Mouse (Mus musculus) spleen, postnatal 4 days (tissue): Measurements from ENCODE around the gene Tomm22.
A peak's percentile ranks its signal among the peaks of the same experiment; 100 is the strongest.
"Not testable (repeated sequence)": the region's sequence is repeated elsewhere in the genome, so short reads cannot be mapped to it uniquely, and the experiment has no call there.

ENCODE experiments used
- DNase-seq, 2 experiments: peaks; one replicate each; pipeline ENCODE4 v3.0.0; 2022; ENCODE audit warnings: low spot score in 2 of 2

Gene Tomm22

DNA sequence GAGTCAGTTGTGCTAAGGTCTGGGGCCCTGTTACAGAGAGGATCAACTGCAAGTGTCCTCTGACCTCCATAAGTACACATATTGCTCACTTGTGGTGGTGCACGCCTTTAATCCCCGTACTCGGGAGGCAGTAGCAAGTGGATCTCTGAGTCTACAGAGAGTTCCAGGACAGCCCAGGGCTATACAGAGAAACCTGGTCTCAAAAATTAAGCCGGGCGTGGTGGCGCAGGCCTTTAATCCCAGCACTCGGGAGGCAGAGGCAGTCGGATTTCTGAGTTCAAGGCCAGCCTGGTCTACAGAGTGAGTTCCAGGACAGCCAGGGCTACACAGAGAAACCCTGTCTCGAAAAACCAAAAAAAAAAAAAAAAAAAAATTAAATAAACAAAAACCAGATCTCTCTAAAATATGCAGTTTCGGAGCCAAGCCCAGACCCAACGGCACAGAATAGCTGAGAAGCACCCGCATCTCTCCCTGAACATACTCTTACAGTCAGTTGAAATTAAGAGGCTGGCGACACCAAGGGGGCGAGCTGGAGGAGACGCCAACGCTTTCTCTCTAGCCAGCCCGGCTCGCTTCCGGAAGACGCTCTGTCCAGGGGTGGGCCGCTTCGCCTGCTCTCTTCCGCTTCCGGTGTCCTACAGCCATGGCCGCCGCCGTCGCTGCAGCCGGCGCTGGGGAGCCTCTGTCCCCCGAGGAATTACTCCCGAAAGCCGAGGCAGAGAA lies at the start of gene Tomm22:
TSS of gene Tomm22 (plus strand) at position 613 of the 723 bp plus-strand sequence.
- DNase-seq, result peak; percentile 88 to 93

DNA sequence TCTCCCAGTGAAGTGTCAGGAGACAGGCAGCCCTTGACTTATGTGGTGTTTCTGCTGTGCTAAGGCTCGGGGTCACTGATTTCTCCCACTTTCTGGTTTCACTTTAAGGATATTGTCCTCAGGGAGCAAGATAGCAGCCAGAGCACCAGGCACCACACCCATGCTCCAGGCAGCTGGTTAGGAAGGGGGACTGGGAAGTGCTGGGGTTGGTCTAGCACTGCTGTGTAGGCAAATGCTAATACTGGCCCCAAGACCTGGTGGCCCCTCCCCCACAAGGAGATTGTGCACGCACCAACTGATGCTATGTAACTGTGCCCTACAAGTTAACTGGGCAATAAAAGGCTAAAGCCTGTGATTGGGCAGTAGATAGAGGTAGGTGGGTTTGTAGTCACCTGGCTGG lies 40.2 kb upstream of the Tomm22 start:
- DNase-seq, result no peak

DNA sequence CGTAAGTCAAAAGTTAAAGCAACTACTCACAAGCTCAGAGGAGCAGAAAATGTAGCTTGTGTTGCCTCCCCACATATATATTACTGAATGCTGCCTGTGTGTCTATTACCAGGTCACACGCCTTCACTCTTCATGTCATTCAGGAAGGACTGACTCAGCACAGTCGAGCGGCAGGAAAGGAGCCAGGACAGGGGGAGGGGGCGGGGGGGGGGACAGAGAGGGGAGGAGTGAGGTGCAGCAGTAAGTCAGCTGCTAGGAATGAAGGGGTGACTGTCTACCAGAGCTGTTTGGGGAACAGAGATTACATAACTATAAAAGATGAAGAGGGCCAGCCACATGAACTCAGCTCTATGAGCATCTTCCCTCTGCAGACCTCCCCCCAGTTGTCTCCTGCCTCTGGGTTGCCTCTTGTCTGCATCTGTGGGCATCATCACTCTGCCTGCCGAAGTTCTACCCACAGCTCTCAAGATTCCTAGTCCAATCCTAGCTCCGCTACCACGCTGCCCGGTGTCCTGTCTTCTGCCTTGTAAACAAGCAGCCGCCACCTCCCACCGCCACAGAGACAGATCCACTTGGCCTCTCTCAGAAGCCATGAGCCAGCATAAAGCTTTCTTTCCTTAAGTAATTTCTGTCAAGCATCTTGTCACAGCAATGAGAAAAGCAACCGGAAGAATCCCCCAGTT lies 29.4 kb upstream of the Tomm22 start:
- DNase-seq, result no peak

DNA sequence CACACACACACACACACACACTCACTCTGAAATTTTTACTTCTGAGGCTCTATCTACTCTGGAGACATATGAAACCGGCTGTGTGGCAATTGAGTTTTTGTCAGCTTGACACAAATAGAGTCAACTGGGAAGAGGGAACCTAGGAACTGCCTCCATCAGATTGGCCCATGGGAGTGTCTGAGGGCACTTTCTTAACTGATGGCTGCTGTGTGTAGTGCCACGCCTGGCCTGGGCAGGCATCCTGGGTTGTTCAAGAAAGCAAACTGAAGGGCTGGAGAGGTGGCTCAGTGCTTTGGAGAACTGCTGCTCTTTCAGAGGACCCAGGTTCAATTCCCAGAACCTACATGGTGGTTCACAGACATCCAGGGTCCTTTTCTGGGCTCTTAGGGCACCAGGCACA lies 25.2 kb upstream of the Tomm22 start:
- no peak for DNase-seq

DNA sequence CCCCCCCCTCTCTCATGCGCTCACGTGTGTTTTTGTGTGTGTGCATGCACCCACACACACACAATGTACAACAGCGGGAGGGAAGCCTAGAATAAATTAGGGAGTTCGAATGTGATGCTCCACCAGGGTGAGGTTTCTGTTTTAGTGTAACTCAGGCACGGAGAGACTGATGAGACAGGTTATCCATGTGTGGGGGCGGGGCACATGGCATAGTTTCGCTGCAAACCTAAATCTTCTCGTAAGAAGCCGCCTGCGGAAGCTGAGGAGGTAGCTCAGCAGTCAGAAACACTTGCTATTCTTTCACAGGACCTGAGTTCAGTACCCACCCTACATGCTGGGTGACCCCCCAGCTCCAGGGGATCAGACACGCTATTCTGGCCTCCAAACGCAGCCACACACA lies 22.5 kb upstream of the Tomm22 start:
- DNase-seq, result no peak

DNA sequence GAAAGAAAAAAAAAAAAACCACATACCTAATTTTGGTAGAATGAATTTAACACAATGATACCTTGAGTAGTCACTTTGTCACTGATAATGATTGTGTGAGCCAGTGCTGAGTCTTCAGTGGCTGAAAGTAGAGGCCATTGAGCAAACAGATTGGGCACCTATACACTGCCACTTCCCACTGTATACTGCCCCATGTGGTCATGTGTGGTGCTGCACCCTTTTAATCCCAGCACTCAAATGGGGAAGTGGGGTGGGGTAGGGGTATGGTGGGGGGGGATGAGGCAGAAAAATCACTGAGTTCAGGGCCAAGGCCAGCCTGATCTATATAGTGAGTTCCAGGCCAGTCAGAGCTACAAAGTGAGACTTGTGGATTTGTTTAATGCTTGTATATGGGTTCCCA lies 20.1 kb upstream of the Tomm22 start:
- DNase-seq, result peak; percentile 66 to 84

DNA sequence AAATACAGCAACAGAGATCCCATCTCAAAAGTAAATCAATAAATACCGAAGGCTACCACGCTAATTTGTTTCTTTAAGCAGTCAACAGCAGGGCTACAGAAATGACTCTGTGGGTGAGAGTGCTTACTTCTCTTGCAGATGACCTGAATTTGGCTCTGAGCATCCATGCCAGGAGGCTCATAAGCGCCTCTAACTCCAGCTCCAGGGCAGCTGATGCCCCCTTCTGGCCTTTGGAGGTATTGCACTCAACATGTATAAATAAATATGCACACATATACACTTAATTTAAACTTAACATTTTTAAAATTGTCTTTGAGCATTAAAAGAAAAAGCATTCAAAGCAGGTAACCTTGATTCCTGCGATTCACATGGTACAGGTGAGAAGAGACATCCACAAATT lies 19.2 kb upstream of the Tomm22 start:
- DNase-seq, result peak in 1 of 2 experiments; percentile 30

DNA sequence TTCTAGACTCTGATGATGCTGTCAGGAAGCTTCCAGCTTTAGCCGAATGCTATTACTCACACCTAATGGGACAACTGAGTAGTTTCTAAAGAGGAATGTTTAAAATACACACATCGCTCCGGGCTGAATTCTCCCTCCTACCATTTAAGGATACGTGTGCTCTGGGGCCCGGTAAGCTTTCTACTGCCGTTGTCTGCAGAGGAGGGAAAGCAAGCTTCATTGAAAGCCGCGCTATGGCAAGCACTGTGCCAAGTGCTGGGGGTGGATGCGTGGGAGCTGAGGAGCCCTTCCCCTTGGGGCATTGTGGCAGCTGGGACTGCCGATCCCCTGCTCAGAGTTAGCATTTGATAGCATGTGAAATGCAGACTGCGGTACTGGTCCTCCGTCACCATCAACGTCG lies 14.2 kb upstream of the Tomm22 start:
- no peak for DNase-seq

DNA sequence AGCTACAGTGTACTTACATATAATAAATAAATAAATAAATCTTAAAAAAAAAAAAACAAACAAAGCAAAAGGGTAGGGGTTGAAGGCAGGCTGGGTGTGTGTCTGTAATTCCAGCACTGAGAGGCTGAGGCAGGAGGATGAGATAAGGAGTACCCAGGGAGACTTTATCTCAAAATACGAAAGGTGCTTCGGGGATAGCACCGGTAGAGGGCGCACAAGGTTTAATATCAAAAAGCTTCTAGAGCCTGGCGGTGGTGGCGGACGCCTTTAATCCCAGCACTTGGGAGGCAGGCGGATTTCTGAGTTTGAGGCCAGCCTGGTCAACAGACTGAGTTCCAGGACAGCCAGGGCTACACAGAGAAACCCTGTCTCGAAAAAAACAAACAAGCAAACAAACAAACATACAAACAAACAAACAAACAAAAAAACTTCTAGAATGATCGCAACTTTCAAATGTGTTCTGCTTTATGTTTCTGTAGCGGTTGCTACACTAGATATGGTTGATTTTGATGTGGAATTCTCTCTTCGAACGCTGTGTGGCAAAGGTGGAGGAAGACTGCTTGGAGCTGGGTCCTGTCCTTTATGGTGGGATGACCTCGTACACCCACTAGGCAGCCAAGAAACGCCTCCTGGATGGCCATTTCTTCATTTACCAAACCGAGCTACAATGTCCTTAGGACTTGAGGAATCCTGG lies 12.7 kb upstream of the Tomm22 start:
- DNase-seq, result peak; percentile 90 to 95

DNA sequence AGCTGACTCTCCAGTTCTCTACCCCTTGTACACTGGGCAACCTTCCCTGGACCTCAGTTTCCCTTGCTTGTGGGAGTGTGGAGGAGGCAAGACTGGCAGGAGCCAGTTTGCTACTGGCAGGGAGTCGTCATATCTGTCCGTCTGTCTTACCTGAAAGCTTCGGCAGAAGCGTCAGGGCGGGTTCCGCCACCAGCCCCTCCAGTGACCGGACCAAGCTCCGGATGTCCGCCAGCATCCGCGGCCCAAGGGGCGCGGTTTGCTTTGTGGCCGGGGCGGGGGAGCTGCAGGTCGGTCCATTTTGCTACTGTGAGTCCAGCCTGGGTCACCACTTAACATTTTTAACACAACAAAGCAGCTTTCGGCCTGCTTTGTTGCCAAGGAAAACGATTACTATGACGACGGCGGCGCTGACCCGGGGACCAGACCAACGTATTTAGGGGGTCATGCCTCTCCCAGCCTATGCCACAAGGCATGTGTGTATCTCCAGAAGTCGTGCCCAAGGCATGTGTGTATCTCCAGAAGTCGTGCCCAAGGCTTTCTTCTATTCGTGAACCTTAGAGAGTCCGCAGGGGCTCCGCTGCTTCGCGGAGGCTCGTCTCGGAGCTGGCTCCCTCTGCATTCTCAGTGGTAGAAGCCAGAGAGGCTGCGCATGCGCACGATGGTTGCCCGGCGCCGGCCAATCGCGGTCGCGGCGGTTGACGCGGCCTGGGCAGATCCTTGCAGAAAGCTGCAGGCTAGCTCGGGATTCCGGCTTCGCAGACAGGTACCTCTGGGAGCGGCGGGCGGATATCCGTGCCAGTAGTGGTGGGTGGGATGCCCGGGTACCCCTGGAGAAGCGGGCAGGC lies 11.9 kb upstream of the Tomm22 start, which contains the start of the genes Fam227a and Cby1:
TSS of gene Fam227a (minus strand) at position 426 of the 845 bp plus-strand sequence.
TSS of gene Cby1 (plus strand) at position 669 of the 845 bp plus-strand sequence.
- peak; percentile 95 to 99 for DNase-seq

DNA sequence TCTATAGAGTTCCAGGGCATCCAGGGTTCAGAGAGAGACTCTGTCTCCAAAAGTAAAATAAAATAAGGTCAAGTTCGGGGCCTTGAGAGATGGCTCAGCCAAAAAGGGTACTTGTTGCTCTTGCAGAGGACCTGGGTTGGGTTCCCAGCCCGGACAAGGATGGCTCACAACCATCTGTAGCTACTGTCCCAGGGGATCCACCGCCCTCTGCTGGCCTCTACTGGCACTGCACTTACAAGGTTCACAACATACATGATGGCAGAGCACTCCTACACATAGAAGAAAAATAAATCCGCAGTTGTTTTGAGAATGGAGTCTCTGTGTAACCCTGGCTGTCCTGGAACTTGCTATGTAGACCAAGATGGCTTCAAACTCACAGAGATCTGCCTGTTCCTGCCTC lies 8.8 kb upstream of the Tomm22 start:
- DNase-seq, result peak; percentile 63 to 85

DNA sequence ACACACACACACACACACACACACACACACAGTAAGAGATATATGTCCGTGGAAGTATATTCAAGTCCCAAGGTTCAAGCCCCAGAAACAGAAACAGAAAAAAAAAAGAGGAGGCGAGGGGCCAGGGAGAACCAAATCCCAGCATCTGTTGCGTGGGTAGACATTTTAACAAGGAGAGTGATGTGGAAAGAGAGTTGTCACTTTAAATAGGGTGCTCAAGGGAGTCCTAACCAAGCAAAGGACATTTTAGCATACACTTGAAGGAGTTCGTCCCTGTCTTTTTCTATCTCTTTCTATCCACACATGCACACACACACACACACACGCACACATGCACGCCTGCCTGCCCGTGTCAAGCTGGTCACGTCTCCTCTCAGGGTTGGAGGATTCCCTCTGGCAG lies 6.0 kb upstream of the Tomm22 start:
- no peak for DNase-seq

DNA sequence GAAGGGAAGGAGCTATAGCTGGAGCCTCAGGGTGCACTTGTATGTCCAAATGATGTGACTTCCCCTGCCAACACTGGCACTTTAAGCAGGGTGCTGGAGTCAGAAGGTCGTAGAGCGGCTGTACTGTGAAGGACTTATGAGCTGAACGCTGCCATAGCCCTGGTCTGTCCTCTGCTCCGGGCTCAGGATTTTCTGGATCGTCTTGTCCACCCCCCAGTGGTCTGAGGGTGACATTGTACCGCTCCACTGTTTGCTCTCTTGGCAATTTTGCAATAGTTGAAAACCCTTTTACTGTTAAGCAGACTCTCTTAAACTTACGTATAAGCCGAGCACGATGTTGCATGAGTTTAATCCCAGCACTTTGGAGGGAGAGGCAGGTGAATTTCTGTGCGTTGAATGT lies 1.5 kb upstream of the Tomm22 start:
- DNase-seq, result no peak

DNA sequence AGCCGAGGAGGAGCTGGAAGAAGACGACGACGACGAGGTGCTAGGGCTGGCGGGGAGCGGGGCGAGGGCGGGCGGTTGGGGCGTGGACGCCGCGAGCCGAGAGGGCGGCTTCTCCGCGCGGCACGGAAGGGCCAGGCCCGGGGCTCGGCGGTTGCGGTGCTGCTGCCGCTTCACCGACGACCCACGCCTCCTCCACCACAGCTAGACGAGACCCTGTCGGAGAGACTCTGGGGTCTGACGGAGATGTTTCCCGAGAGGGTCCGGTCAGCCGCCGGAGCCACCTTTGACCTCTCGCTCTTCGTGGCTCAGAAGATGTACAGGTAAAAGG lies 275 bp downstream of the Tomm22 start:
- no peak for DNase-seq

DNA sequence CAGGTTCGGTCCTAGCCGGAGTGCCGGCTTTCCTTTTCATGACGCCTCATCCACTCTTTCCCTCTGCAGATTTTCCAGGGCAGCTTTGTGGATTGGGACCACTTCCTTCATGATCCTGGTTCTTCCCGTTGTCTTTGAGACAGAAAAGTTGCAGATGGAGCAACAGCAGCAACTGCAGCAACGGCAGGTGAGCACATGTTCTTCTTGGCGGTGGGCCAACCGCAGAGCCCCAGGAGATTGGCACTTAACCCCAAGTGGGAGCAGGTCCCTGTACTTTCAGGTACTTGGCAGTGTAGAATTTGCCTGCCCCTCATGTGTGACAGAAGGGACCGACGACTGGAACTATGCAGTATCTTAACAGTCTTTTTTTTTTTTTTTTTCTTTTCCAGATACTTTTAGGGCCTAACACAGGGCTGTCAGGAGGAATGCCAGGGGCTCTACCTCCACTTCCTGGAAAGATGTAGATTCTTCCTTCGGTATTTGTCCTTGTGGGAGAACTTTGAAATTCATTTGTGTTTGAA lies 1.2 kb downstream of the Tomm22 start:
- not testable (repeated sequence) for DNase-seq

DNA sequence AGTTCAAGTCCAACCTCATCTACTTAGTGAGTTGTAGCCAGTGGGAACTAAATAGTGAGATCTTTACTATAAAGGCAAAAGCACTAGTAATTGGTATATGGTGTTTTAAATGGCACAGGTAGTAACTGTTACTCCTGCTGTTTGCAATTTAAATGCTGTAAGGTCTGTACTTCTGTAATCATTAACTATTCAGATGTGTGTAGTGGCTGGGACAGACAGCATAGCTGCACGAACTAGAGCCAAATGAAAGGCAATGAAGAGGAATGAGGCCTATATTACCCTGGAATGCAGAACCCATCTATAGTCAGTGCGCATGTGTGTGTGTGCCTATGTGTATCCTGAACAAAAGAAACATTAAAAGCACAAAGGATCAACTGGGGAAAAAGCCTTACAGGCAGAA lies 7.3 kb downstream of the Tomm22 start:
- no peak for DNase-seq

DNA sequence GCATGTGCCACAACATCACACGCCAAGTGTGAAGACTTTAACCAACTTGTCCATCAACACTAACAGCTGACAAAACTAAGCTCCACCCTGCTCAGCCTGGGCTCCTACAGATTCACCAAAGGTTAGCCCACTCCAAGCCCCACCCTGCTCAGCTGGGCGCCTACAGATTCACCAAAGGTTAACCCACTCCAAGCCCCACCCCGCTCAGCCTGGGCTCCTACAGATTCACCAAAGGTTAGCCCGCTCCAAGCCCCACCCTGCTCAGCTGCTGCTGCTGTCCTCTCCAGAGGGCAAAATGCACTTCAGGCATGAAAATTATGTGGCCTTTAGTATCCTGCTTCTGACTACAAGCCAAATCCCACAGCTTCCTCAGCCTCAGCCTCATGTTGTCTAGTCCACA lies 11.3 kb downstream of the Tomm22 start:
- DNase-seq, result no peak

DNA sequence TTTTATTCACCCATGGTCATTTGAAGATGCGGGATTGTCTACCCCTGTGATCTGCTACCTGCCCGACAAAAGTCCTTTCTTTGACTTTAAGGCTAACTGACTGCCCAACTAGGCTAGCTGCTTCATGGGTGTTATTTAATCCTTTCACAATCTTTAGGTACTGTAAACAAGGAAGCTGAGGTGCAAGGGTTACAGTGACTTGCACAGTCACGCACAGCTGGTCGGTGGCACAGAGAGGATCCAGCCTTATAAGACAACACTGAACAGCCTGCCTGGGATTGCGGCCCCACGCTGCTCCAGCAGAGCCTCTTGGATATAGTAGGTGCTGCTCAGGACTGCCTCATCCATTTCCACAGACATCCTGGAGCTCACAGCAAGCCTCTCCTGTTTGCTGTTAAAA lies 12.5 kb downstream of the Tomm22 start:
- no peak for DNase-seq

DNA sequence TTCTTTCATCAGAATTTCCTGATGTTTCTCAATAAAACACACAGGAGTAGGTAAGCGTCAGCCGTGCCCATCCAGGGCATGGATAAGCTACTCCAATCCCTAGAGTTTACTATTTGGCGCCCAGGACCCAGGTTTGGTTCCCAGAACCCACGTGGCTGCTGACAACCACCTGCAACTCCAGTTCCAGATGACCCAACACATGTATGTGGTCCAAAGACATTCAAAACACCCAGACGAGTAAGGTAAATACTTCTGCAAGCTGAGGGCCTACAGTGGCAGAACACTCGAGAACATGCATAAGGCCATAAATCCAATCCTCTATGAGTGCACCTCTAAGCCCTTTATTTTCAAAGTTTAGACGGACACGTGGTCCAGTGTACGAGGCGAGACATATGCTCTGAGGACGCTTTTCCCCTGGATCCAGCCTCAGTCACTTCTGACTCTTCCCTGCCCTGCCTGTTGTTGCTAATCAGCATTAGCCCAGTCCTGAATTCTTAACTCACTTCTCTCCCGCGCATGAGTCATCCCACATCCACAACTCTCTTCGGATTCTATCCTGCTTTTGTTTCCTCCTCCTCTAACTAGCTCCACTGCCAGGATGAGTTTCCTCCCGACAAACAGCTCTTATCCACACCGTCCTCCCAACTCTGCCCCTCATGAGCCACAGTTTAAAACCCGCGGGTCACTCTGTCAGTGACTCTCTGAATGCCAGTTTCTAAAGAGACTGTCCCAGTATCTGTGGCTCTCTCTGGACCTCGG lies 13.2 kb downstream of the Tomm22 start:
- DNase-seq, result no peak

DNA sequence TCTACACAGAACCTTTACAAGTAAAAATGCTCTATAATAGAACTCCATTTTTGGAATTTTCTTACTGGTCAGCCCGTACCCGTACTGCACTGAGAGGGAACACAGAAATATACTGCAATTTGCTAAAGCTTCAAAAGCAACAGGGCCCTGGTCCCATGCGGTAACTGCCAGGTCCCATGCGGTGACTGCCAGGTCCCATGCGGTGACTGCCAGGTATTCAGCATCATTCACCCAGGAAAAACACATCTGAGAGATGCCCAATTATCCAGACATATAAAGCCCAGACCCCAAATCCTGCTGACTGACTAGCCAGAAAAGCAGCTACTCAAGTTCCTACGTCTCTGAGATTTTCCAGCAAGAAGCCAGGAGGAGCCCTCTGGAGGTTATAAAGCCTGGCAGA lies 14.0 kb downstream of the Tomm22 start:
- DNase-seq, result no peak

DNA sequence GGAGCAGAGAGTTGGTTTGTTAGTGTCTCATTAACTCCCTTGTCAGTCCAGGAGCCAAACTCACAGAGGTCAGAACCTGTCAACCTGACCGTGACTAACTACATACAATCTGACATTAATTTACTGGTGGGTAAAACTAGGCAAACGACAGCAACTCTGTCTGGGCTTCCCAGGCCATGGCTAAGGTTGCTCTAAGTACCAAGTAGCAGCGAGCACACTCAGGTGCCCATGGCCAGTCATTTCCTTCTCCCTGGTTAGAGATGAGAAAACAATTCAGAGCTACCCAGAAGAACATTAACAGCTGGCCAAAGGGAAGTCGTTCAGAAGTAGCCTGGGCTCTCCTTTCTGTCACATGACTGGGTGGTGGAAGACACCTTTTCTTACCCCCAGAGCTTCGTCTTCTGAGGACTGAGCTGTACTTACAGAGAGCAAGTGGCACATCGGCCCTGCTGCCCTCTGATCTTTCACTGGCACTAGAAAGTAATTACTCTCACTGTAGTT lies 14.5 kb downstream of the Tomm22 start:
- DNase-seq, result no peak
